Mouse (Mus musculus) CH12F3 (cell line): ENCODE measurements around the gene Slc39a8.

ENCODE experiments used
- in situ Hi-C: fragments of 300-500 bp; cut with MboI; formaldehyde crosslinking; loops from 2 replicates; pipeline ENCODE4 v1.14.3; 2020; ENCODE audit warnings: low sequenced_read_pairs

Gene Slc39a8

DNA sequence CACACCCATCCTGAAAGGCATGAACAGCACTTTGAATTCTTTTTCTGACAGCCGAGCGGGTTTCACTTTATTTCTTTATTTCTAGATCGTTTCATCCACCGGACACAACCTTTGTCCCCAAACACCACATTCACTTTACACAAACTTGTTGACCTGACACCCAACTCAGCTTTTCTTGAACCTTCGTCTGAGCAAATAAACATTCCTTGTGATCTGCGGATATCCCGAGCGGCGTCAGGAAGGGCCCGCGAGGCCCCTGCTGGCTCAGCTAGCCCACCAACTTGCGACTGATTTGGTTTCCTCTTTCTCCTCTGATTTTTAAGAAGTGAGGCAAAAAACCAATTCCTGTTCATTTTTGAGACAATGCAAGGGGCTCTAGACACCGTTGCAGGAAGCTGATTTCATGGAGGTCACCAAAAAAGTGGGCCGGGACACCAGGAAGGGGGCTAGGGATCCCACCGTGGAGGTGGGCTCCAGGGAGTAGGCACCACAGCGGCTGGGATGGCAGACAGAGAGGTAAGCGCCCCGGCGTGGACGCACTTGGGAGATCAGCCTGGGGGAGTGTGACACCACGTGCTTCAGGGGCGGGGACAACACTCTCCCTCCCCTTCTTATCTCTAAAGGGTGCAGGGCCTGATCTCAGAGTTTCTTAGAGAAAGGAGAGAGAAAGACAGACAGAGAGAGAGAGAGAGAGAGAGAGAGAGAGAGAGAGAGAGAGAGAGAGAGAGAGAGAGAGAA lies at the start of gene Slc39a8:
Gene Slc39a8, plus strand, starts transcription at position 264 of the 738 bp plus-strand sequence.
- in situ Hi-C loops: no loop called here

DNA sequence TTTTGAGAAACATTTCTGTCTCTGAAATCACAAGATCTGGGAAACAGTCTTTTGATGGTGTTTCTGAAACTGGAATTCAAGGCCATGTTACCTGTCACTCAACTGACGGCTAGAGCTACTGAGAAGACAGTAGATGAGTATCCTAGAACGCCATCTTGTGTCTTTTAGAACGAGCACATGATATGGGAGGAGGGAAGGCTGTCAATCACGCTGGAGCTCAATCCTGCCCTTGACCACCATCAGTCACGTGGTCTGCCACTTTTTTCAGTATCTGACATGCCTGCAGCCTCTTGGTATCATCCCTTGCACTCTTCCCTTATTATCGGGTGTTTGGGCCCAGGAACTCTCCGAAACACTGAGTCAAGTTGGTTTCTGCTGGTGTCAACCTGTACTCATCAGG lies 40.0 kb upstream of the Slc39a8 start:
- in situ Hi-C loops: no loop called here

DNA sequence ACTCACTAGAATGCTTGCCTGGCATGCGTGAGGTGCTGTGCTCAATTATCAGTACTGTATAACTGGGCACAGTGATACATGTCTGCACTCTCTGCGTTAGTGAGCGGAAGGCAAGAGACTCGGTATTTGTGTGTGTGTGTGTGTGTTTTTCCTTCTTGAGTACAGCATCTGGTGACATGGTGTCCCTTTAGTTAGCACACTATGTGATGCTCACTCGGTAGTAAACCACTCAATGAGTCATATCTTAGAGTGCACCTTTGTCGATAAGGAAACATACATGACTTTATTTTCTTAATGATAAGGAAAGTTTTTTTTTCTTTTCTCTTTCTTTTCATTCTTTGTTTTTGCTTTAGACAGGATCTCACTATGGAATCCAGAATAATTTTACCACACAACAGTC lies 29.0 kb upstream of the Slc39a8 start:
- in situ Hi-C loops: no loop called here

DNA sequence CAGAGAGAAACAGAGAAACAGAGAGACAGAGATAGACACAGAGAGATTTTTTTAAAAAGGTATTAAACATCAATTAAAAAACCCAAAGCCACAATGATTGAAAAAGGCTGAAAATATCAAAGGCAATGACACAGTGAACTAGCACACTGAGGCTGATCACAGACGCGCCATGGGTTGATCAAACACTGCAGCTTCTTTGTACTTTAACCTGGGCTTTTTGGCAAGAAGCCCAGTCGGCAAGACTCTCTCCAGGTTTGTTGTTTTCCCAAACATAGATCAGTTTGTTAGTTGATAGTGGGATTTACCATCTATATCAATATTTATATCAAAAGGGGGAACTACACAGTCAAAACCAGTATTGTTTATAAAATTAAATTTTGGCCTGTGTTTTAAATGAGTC lies 26.8 kb upstream of the Slc39a8 start:
- in situ Hi-C loops: no loop called here

DNA sequence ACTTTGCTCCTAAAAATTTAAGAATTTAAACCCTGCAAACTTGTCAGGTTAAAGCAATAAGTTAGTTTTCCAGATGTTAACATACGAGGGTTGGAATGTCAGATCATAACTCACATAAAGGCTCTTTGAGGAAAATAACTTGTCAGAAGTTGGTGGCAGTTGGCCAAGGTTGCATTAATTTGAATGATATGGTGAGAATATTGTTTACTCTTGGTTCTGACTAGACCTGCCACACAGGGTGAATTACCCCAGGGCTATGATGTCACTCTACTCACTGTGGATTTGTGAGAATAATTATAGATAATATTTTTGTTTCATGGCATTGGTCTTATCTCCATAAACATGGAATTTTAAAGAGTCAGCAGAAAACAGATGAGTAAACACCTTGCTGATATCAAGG lies 26.4 kb upstream of the Slc39a8 start:
- in situ Hi-C loops: no loop called here

DNA sequence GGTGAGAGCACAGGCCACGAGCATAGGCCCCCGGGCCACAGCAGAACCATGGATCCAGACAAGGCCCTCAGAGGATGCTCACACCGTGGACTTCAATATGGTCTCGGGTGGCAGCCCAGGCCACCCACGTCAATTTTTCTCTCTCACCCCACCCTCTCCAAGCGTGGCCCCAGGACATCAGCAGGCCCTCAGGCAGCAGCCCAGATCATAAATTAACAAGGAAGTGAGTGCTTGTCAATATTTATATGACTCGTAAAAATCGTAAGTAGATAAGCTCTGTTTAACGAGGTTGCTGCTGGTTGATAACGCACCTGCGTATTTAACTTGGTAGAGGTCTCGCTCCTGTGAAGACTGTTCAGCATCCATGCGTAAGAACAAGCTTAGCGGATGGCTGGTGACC lies 10.4 kb upstream of the Slc39a8 start:
- in situ Hi-C loops: no loop called here

DNA sequence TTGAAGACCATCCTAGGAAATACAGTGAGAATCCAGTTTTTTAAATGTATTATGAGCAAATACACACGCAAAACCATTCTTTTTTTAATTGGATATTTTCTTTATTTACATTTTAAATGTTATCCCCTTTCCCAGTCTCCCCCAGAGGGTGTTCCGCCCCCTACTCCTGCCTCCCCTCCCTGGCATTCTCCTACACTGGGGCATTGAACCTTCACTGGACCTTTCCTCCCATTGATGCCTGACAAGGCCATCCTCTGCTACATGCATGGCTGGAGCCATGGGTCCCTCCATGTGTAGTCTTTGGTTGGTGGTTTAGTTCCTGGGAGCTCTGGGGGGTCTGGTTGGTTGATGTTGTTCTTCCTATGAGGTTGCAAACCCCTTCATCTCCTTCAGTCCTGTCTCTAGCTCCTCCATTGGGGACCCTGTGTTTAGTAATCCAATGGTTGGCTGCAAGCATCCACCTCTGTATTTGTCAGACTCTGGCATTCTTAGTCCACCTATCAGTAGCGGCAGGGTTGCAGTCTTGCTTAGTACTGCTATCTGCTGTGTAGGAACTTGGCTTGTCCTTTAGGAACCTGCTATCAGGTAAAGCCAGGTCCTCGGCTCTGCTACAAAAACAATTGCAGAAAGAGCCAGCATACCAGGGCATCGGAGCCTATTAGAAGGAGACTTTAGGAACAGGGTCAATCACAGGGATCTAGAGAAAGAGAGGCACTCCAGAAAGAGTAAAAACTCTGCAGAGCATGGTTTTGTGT lies 8.9 kb upstream of the Slc39a8 start:
- in situ Hi-C loops: no loop called here

DNA sequence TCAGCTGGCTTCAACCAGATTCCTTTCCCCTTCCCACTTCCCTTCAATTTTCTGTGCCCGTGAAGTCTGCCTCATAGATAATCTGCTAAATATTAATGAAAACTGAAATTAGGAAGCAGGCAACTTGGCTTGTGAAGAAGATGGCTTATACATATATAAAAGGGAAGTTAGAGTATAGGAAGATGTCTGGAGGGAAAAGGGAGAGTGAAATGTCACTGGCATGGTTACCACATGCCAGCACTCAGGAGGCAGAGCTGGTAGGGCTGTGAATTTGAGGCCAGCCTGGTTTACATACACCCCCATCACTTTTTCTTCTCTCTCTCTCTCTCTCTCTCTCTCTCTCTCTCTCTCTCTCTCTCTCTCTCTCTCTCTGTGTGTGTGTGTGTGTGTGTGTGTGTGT lies 8.0 kb upstream of the Slc39a8 start:
- in situ Hi-C loops: no loop called here

DNA sequence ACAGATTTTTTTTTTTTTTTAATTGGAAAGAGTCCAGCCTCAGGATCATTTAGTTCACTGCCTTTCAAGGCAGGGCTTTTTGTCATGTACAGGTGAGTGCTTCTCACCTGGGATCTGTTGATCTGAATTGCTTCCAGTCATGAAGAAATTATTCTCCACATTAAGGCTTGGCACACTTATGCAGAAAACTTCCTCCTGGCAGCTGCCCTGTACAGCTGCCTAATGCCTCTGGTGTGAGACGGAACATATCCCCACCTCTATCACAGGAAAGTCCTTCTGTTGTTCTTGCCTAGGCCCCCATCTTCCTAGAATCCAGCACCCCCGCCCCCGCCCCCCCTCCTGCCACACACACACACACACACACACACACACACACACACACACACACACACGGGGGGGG lies 643 bp upstream of the Slc39a8 start:
- in situ Hi-C loops: no loop called here

DNA sequence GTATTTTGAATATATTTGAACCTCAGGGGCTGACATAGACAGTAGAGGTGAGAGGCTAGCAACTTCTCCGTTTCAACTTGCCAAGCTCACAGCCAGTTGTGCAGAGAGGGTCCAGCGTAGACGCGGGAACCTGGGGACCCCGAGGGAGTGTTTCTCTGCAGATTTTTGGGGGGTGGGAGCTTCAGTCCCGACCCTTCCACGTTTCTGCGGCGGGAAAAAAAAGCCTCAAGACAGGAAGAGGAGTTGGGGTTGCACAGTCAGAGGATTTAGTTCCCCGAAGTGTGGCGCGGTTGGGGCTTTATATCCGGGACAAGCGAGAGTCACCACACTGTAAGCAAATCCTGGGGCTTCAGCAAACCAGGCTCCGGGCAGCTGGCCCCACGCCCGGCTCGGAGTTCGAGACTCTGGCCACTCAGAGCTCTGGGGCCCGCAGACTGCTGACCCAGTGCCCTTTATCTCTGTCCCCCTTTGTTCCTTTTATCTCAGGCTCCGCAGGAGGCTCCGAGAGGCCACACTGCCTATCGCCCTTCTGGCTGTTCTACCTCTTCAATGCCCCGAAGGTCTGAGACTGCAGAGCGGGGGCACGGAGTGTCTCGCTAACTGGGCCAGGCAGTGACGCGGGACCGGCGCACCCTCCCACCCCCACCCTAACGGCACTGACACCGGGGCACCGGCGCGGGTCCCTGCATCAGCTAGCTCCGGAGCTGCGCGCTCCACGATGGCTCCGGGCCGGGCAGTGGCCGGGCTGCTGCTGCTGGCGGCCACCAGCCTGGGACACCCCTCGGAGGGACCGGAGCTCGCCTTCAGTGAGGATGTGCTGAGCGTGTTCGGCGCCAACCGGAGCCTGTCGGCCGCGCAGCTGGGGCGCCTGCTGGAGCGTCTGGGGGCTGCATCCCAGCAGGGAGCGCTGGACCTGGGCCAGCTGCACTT lies 940 bp downstream of the Slc39a8 start:
- in situ Hi-C loops: no loop called here

DNA sequence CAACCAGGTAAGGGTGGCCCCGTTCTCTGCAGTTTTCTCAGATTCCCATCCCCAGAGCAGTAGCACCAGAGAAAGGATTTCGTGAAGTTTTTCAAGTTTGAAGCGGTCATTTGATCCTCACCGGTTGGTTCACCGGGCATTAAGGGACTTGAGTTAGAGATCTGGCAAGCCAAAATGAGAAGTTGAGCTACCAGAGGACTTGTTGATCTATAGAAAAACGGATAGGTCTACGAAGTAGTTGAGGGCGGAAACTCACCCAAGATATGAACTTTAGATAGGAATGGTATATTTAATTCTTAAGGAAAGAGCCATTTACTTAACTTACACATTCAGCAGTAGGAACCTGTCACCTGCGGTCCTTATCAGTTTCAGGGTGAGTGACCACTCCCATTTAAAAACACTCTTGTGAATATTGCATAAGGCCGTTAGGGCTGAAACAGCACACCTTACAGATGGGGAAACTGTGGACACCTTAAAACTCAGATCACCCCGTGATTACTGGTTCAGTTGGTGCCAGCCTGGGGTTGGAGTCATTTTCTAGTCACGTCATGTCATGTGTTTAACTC lies 1.7 kb downstream of the Slc39a8 start:
- in situ Hi-C loops: no loop called here

DNA sequence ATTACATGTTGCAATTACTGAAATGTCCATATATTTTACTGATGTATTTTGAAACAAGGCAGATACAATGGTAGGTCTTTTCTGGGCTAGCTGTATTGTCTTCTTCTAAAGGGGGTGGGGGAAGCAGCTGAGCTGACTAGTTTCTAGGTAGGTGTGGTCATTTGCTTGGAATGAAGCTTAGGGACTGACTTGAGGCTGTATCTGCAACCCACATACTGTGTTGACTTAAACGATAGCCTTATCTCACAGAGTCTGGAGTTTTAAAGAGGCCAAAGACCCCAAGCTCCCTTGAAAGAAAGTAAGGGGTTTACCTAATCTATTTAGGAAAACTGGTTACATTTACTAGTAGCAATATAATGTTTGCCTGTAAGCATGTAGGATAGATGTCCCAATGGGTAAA lies 2.9 kb downstream of the Slc39a8 start:
- in situ Hi-C loops: no loop called here

DNA sequence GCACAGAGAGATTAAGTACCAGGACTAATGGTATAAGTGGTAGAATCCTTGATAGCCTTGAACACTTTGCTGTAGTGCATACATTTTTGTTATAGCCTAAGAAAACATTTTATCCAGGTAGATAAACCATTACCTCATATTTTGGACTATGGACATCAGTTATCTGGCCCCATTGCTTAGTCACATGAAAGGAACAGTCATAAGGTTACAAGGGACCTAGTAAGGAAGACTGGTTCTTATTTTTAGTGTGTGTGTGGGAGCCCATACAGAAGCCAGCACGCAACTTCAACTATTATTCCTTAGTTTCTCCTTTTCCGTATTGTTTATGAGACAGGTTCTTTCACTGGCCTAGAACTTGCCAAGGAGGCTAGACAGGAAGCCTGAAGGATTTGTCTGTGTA lies 7.4 kb downstream of the Slc39a8 start:
- in situ Hi-C loops: no loop called here

DNA sequence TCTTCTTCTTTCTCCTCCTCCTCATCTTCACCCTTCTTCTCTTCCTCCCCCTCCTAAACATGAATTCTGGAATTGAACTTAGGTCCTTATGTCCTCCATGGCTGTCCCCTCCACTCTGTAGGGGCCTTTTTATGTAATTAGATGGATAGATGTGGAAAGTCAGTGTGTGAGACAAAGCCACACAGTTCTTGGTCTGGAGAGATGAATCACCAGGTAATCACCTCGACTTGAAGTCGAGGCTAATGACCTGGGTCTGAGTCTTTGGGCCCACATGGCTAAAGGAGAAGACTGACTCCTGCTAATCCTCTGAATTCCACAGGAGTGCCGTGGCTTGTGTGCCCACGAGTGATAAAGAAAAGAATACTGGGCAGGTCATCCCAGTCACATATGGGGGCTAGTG lies 7.8 kb downstream of the Slc39a8 start:
- in situ Hi-C loops: no loop called here

DNA sequence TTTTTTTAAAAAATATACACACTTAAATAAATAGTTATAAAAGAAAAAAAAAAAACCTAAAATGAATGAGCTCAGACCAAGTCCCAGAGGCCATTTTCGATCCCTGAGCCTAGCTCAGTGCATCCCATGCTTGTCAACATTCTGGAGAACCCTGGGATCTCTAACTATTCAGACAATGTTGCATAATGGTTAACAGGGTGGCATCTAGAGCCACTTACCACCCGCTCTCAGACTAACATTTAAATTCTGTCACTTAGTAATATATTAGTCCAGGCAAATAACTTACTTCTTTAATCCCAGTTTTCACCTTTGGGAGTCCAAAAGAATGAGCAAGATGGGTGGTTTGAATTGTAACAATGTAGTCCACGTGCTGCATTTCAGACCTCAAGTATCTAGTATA lies 9.9 kb downstream of the Slc39a8 start:
- in situ Hi-C loops: no loop called here

DNA sequence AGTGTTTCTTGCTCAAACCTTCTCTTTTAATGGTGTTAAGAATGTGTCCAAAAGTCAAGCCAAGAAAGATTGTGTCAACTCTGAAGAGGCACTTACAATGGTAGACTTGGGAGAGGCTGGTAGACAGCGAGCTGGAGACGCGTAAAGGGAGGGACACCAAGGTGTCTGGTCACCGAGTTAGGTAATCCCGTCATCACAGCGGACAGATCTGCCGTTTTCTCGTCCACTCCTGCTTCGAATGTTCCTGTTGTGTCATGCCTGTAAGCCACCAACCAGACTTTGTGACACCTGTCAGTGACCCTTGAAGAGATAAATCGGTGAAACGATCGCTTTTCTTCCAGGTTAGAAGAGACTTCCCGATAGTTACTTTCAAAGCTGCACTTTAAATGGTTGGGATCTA lies 14.5 kb downstream of the Slc39a8 start:
- in situ Hi-C loops: no loop called here

DNA sequence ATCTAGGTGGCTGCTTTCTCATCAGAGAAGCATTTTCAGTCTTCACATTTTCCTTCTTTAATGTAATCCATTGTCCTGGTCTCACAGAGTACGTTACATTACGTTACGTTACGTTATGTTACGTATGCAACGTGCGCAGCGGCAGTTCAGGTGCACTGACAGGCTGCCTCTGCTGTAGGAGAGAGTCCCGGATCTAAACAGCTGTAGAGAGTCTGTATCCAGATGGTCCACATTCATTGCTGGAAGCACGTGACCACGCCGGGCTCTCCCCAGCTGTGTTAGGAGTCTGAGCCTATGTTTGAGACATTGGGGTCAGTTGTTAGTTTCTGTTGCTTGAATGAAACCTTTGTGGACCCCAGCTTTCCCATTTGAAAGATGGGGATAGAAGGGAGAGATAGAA lies 15.1 kb downstream of the Slc39a8 start:
- in situ Hi-C loops: no loop called here

DNA sequence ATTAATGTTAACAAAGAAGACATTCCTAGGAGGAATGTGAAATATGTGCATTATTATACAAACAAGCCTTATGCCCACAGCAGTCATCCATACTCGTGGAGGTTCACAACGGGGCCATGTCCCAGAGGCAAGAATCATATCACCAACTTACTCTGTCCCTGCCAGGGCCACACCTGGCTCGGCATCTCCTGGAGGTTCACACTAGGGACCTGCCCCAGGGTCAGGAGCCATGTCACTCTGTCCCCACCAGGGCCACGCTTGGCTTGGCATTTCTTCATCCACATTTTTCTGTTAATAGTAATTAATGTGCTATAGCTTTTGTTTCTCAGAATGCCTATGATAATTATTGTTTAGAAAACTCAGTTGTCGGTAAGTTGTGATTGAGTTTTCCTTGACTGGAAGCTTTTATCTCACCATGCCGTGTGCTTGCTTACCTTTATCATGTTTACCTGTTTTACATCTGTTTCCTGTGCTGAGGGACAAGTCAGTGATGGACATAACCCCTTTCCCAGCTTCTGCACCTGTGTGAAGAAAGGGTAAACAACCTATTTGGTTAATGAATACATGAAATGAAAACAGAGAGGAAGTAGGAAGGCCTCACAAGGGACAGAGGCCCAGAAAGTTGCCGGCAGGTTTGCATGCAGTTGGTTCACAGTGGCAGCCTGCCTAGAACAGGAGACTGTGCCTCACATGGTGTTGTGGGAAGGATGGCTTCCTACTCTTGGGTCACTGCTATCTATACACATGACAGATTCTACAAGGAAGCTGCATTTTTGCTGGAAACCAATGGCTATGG lies 16.8 kb downstream of the Slc39a8 start:
- in situ Hi-C loops: no loop called here

DNA sequence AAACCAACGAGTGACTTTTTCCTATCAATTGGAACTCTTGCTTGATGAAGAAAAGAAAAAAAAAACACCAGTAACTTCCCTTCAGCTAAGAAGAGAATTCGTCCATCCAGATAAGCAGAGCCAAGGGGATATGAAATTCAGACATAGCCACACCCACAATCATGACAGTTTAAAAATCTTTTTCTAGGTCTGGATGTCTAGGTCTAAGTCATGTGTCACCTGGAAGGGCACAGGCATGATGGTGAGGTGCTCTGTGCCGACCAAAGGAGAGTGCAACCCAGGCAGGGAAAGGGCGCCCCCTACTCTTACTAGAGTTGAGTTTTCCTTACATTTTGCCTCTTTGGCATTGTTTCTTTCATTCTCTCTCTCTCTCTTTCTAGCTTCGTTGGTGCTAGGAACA lies 18.1 kb downstream of the Slc39a8 start:
- in situ Hi-C loops: no loop called here

DNA sequence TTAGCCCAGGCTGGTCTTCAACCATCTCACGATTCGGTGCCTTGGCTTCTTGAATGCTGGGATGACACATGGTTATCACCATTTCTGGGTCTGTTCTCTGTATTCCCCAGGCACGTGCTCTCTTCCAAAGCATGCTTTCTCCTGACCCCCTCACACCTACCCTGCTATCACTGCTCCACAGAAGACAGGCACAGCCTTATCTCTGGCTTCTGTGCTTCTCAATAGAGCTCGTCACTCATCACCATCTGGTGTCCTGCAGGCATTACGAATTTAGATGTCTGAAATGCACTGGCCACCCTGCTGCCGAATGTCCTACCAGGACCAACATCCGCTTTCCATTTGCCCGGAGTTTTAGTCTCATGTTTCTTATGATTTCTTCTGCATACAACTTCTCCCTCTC lies 18.6 kb downstream of the Slc39a8 start:
- in situ Hi-C loops: no loop called here
